Mouse (Mus musculus): ENCODE results near the gene Pten. TPM values are rescaled to one million over a fixed set of nuclear protein-coding genes. Genes with fewer than 3 reads are reported as not detected.

Pten gene
- polyA plus RNA-seq, 1 experiment, result 38.5 TPM

- TF ChIP-seq GATA1 (IDR thresholded peaks at IDR 0.05; ENCODE audit: low read length), result no peak
These were observed 90.7 kb downstream of the Pten start for GRCm38 (mm10) chr19:32848041-32848440.

- TF ChIP-seq GATA1 (IDR thresholded peaks at IDR 0.05; ENCODE audit: low read length), result no peak
These were observed 95.0 kb downstream of the Pten start for GRCm38 (mm10) chr19:32852306-32852705.

- TF ChIP-seq GATA1 (IDR thresholded peaks at IDR 0.05; ENCODE audit: low read length), result no peak
These were observed 104.6 kb downstream of the Pten start for GRCm38 (mm10) chr19:32861675-32862575.

GRCm38 (mm10) chr19:32866765-32867164, 109.5 kb downstream of the Pten start:
- TF ChIP-seq GATA1 (IDR thresholded peaks at IDR 0.05; ENCODE audit: low read length), result no peak

- TF ChIP-seq GATA1 (IDR thresholded peaks at IDR 0.05; ENCODE audit: low read length), result no peak
These were observed 110.0 kb downstream of the Pten start for GRCm38 (mm10) chr19:32867181-32867897.

- no peak for TF ChIP-seq GATA1 (IDR thresholded peaks at IDR 0.05; ENCODE audit: low read length)
These were observed 111.3 kb downstream of the Pten start for GRCm38 (mm10) chr19:32868560-32868959.

GRCm38 (mm10) chr19:32869053-32869680, 111.9 kb downstream of the Pten start:
- no peak for TF ChIP-seq GATA1 (IDR thresholded peaks at IDR 0.05; ENCODE audit: low read length)

GRCm38 (mm10) chr19:32873904-32874637, 116.8 kb downstream of the Pten start:
- TF ChIP-seq GATA1 (IDR thresholded peaks at IDR 0.05; ENCODE audit: low read length), result no peak

Other genes starting within 250 kb of the Pten start
- 1.2 and 2.6 TPM in 2 replicates for gene Papss2, start 161.7 kb upstream of the Pten start, polyA plus RNA-seq (2012)
- gene Atad1, start 17.7 kb upstream of the Pten start, polyA plus RNA-seq (2012), result 0.76 and 1.6 TPM in 2 replicates

All from G1E-ER4 (cell line).